Mouse (Mus musculus) liver, embryonic 12.5 days (tissue): ENCODE measurements around the gene Ocln. TPM values are rescaled to one million over a fixed set of nuclear protein-coding genes. Genes with fewer than 3 reads are reported as not detected.

ENCODE experiments used
- ATAC-seq: fragments of 200-750 bp; cut with Nextera tagmentation; 2 replicates; pipeline ENCODE4 v1.8.0; 2017; ENCODE audit warnings: moderate number of reproducible peaks, mild to moderate bottlenecking, moderate library complexity
- H3K27ac ChIP-seq: fragments of 300-500 bp; sonication (generic); 2 replicates; pipeline ENCODE4 v1.5.1; 2016; ENCODE audit warnings: mild to moderate bottlenecking
- H3K27me3 ChIP-seq: fragments of 300-500 bp; sonication (generic); replicated peaks from 2 replicates; pipeline ENCODE4 v1.6.1; 2016; ENCODE audit warnings: mild to moderate bottlenecking, moderate library complexity
- H3K36me3 ChIP-seq: fragments of 300-500 bp; sonication (generic); 2 replicates; pipeline ENCODE4 v1.6.1; 2016; ENCODE audit warnings: mild to moderate bottlenecking, moderate library complexity
- H3K4me1 ChIP-seq: fragments of 300-500 bp; sonication (generic); 2 replicates; pipeline ENCODE4 v1.6.1; 2016
- H3K4me2 ChIP-seq: fragments of 300-500 bp; sonication (generic); 2 replicates; pipeline ENCODE4 v1.6.1; 2016; ENCODE audit warnings: mild to moderate bottlenecking, moderate library complexity
- H3K4me3 ChIP-seq: fragments of 300-500 bp; sonication (generic); 2 replicates; pipeline ENCODE4 v1.5.1; 2016; ENCODE audit warnings: mild to moderate bottlenecking, moderate library complexity
- H3K9ac ChIP-seq: fragments of 300-500 bp; sonication (generic); 2 replicates; pipeline ENCODE4 v1.6.1; 2016; ENCODE audit warnings: mild to moderate bottlenecking, moderate library complexity
- H3K9me3 ChIP-seq: fragments of 300-500 bp; sonication (generic); replicated peaks from 2 replicates; pipeline ENCODE4 v1.6.1; 2016; ENCODE audit warnings: mild to moderate bottlenecking, moderate library complexity
- WGBS: fragments of 180-500 bp; shearing (Covaris S2); methylation state at CpG from one replicate; pipeline ENCODE4 v1.1.7; 2016; ENCODE audit not compliant: insufficient replicate concordance; 5-methylcytosine and 5-hydroxymethylcytosine counted together
- polyA plus RNA-seq: library from polyadenylated mRNA; unstranded; fragments of >200 nt; fragmentation: Nextera tagmentation; extraction: Ambion mirVana; gene quantifications from 2 replicates; pipeline ENCODE4 v1.2.1, GENCODE M21; 2016

The Ocln gene
- polyA plus RNA-seq, 1 experiment from 2014 or later, result 6.9 TPM

GRCm38 (mm10) chr13:100575950-100576349, 23.4 kb upstream of the Ocln start:
- no peak overlapping the region for H3K9ac ChIP-seq
- ATAC-seq, result peak; percentile 53
- H3K4me1 ChIP-seq, result peaks cover 10% of the 10 kb centered on the region; the same call in 1 of the 2 replicates
- H3K9me3 ChIP-seq, result no peaks in the 10 kb centered on the region
- no peaks in the 10 kb centered on the region for H3K27me3 ChIP-seq
- no peak overlapping the region for H3K27ac ChIP-seq
- 22% methylated on average over 2 of the region's 2 CpGs for WGBS
- H3K36me3 ChIP-seq, result no peaks in the 10 kb centered on the region
- H3K4me3 ChIP-seq, result no peak overlapping the region
- no peak overlapping the region for H3K4me2 ChIP-seq

GRCm38 (mm10) chr13:100570713-100571112, 18.2 kb upstream of the Ocln start:
- Histone ChIP-seq H3K27me3 (no peaks in the 10 kb centered on the region), H3K4me3 (no peak overlapping the region), H3K27ac (no peak overlapping the region), H3K36me3 (no peaks in the 10 kb centered on the region), H3K4me2 (no peak overlapping the region), H3K9me3 (no peaks in the 10 kb centered on the region), H3K9ac (no peak overlapping the region), H3K4me1 (peaks cover 4% of the 10 kb centered on the region; the same call in 1 of the 2 replicates)
- no peak for ATAC-seq
- WGBS, result 23% methylated on average over 2 of the region's 2 CpGs

DNA sequence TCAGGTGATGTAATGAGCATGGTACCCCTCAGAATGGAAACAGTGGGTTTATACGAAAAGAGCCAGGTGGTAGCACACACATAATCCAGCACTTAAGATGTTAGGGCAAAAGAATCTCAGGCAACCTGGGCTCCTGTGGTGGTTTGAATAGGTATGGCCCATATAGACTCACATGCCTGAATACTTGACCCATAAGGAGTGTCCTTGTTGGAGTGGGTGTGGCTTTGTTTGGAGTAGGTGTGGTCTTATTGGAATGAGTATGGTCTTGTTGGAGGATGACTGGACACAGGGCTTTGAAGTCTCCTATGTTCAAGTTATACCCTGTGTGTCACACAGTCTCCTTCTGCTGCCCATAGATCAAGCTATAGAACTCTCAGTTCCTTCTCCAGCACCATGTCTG, 15.8 kb upstream of the Ocln start:
- Histone ChIP-seq H3K4me2 (no peak overlapping the region), H3K4me1 (no peaks in the 10 kb centered on the region), H3K36me3 (no peaks in the 10 kb centered on the region), H3K9me3 (no peaks in the 10 kb centered on the region), H3K4me3 (no peak overlapping the region), H3K27ac (no peak overlapping the region), H3K27me3 (no peaks in the 10 kb centered on the region), H3K9ac (no peak overlapping the region)
- 85% methylated on average over 1 of the region's 1 CpGs for WGBS
- 0 out of 2 replicates have a peak, but pooled peaks have one; percentile 15 for ATAC-seq

- Histone ChIP-seq H3K9ac (no peak overlapping the region), H3K4me3 (no peak overlapping the region), H3K9me3 (no peaks in the 10 kb centered on the region), H3K27me3 (peaks cover 6% of the 10 kb centered on the region), H3K36me3 (no peaks in the 10 kb centered on the region), H3K4me1 (no peaks in the 10 kb centered on the region), H3K4me2 (no peak overlapping the region), H3K27ac (no peak overlapping the region)
- 63% methylated on average over 9 of the region's 9 CpGs for WGBS
- no peak for ATAC-seq
Observed at GRCm38 (mm10) chr13:100559449-100559848, 6.9 kb upstream of the Ocln start.

DNA sequence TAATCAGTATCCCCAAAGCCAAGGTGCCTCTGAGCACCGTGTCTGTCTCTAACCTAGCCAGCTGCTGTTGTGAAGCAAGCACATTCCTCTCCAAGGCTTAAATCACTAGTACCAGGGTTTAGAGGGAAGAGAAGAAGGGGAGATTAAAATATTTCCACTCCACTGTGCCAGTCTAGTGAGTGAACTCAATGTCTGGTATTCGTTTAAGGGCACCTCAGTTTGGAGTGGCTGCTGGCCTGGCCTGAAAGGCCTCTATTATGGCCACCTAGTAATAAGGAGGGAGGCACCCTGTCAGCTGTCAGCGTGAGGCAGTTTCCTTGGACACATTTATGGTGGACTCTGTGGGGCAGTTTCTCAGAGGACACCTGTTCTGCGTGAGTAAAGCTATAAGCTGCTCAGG, 4.5 kb upstream of the Ocln start:
- H3K9ac ChIP-seq, result no peak overlapping the region
- no peak for ATAC-seq
- no peak overlapping the region for H3K4me2 ChIP-seq
- H3K27ac ChIP-seq, result no peak overlapping the region
- H3K36me3 ChIP-seq, result no peaks in the 10 kb centered on the region
- H3K27me3 ChIP-seq, result peaks cover 29% of the 10 kb centered on the region
- H3K4me1 ChIP-seq, result peaks cover 6% of the 10 kb centered on the region
- 60% methylated on average over 4 of the region's 4 CpGs for WGBS
- H3K4me3 ChIP-seq, result no peak overlapping the region
- H3K9me3 ChIP-seq, result no peaks in the 10 kb centered on the region

DNA sequence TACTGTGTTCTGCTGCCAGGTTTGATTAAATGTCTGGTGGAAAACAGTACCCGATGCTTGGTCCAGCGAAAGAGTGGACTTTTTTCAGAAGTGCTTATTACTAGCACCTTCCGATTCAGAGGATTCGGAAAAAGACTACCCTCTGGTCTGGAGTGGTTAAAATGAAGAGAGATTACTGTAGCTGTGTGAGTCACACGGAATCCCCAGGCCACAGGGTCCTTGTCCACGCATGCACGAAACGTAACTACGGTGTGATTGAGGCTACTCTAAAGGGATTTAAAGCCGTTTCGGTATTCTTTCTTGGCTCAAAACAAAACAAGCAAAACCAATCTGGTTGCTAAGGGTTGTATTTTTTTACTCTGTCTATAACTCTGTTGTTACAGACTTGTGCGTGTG, 522 bp upstream of the Ocln start:
- H3K9me3 ChIP-seq, result no peaks in the 10 kb centered on the region
- H3K4me1 ChIP-seq, result peaks cover 11% of the 10 kb centered on the region
- no peak overlapping the region for H3K9ac ChIP-seq
- peak overlapping the region; percentile 74 for H3K4me2 ChIP-seq
- peaks cover 58% of the 10 kb centered on the region for H3K27me3 ChIP-seq
- H3K4me3 ChIP-seq, result peak overlapping the region; percentile 60
- ATAC-seq, result no peak
- no peaks in the 10 kb centered on the region for H3K36me3 ChIP-seq
- no peak overlapping the region for H3K27ac ChIP-seq
- 10% methylated on average over 12 of the region's 12 CpGs for WGBS

- ATAC-seq, result peak; percentile 25; the same call in 1 of the 2 replicates
- no peak overlapping the region for H3K27ac ChIP-seq
- H3K36me3 ChIP-seq, result no peaks in the 10 kb centered on the region
- H3K4me2 ChIP-seq, result peak overlapping the region; percentile 74
- peak overlapping the region; percentile 56 for H3K9ac ChIP-seq
- under 1% methylated on average over 35 of the region's 35 CpGs for WGBS
- peaks cover 11% of the 10 kb centered on the region for H3K4me1 ChIP-seq
- H3K27me3 ChIP-seq, result peaks cover 60% of the 10 kb centered on the region
- no peaks in the 10 kb centered on the region for H3K9me3 ChIP-seq
- H3K4me3 ChIP-seq, result peak overlapping the region; percentile 60
Observed at GRCm38 (mm10) chr13:100552009-100552368, 529 bp downstream of the Ocln start.

DNA sequence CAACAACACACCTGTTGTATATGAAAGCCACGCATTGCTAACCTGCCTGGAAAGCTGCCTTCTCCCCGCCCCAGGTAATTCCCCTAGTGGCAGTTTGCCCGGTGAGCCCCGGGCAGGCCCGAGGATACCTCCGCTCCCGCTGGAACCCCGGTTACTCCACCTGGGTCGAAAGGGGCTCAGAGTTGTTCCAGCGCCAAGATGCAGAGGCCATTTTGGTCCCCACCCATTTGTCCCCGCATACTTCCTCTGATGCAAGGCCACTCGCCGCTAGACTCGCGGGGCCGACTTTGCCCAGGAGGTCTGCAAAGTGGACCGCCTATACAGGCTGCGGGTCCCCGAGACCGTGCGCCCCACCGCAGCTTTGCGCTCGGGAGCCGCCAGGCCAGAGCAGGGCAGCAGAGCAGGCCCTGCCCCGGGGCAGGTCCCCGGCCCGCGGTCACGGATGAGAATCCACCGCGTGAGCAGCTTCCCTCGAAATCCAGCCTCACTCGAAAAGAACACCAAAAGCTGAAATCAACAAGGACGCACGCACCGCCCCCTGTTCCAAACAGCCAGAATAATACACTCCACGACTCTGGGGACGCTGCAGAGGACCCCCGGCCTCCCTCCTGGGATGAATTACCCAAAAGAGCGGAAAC, 1.0 kb downstream of the Ocln start:
- ATAC-seq, result 0 out of 2 replicates have a peak, but pooled peaks have one; percentile 31
- Histone ChIP-seq H3K4me2 (peak overlapping the region; percentile 74), H3K36me3 (no peaks in the 10 kb centered on the region), H3K4me1 (peaks cover 11% of the 10 kb centered on the region), H3K9ac (peak overlapping the region; percentile 56), H3K27me3 (peaks cover 60% of the 10 kb centered on the region), H3K9me3 (no peaks in the 10 kb centered on the region), H3K27ac (no peak overlapping the region), H3K4me3 (peak overlapping the region; percentile 60)
- WGBS, result 2% methylated on average over 38 of the region's 41 CpGs

GRCm38 (mm10) chr13:100547269-100547668, 5.2 kb downstream of the Ocln start:
- no peak for ATAC-seq
- peaks cover 34% of the 10 kb centered on the region for H3K27me3 ChIP-seq
- no peak overlapping the region for H3K9ac ChIP-seq
- no peak overlapping the region for H3K27ac ChIP-seq
- 67% methylated on average over 5 of the region's 5 CpGs for WGBS
- peaks cover 6% of the 10 kb centered on the region for H3K4me1 ChIP-seq
- no peaks in the 10 kb centered on the region for H3K9me3 ChIP-seq
- H3K4me3 ChIP-seq, result no peak overlapping the region
- no peaks in the 10 kb centered on the region for H3K36me3 ChIP-seq
- no peak overlapping the region for H3K4me2 ChIP-seq

GRCm38 (mm10) chr13:100545510-100545909, 7.0 kb downstream of the Ocln start:
- Histone ChIP-seq H3K9me3 (no peaks in the 10 kb centered on the region), H3K4me3 (no peak overlapping the region), H3K4me2 (no peak overlapping the region), H3K4me1 (no peaks in the 10 kb centered on the region; the same call in 1 of the 2 replicates), H3K27me3 (peaks cover 16% of the 10 kb centered on the region), H3K27ac (no peak overlapping the region), H3K36me3 (no peaks in the 10 kb centered on the region), H3K9ac (no peak overlapping the region)
- 58% methylated on average over 3 of the region's 3 CpGs for WGBS
- no peak for ATAC-seq

DNA sequence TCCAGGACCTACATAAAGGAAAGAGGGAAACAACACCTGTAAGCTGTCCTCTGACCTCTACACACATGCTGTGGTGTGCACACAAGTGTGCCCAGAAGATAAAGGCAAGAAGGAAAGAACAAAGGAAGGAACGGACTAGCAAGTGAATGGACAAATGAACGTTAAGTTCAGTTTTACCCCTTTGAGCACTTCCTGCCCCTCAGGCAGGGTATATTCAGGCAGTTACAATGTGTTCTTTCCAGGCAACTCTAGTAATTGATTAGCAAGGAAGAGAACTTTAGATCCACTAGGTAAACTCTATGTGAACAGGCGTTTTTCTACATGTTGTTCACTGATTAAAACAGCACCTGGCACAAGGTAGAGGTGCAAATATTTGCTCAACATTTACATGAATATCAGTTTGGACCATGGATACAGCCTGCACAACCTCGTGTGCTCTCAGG, 8.3 kb downstream of the Ocln start:
- no peak overlapping the region for H3K4me2 ChIP-seq
- 36% methylated on average over 4 of the region's 4 CpGs for WGBS
- no peaks in the 10 kb centered on the region; the same call in 1 of the 2 replicates for H3K4me1 ChIP-seq
- no peak overlapping the region for H3K27ac ChIP-seq
- H3K4me3 ChIP-seq, result no peak overlapping the region
- H3K9me3 ChIP-seq, result no peaks in the 10 kb centered on the region
- ATAC-seq, result peak; percentile 57
- H3K36me3 ChIP-seq, result no peaks in the 10 kb centered on the region
- no peak overlapping the region for H3K9ac ChIP-seq
- peaks cover 4% of the 10 kb centered on the region; the same call in 1 of the 2 replicates for H3K27me3 ChIP-seq

DNA sequence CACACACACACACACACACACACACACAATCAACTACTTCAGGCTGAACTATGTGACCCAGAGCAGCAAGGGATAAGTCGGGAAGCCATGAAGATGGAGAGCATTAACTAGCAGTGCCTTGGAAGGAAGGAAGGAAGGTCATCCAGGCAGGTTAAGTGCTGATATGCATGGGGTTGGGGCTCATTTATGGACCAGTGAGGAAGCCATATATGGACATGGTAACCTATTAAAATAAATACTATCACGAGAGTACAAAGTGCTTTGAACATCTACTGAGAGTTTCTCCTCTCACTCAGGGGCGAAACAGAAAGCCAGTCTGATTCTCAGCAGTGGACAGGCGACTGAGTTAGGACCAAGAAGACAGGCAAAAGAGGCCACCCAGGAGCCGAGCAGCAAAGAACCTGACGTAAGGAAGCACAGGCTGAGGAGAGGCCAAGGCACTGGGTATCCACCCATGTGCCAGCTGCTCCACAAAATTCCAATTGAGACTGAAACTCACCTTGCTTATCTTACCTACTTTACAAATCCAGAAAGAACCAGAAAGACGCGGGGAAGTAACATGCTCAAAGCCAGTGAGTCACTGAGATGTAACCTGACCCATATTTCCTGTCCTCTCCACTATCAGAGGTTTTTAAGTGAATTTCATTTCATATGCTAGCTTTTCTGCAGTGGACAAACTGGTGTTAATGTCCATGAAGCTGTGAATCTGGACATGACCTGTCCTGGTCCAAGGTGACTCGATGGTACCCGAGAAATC, 9.3 kb downstream of the Ocln start:
- no peak overlapping the region for H3K27ac ChIP-seq
- 62% methylated on average over 10 of the region's 10 CpGs for WGBS
- H3K9ac ChIP-seq, result no peak overlapping the region
- H3K27me3 ChIP-seq, result 0 out of 2 replicates have a peak, but pooled peaks cover 2% of the 10 kb centered on the region
- peak; percentile 21; the same call in 1 of the 2 replicates for ATAC-seq
- H3K4me1 ChIP-seq, result no peaks in the 10 kb centered on the region; the same call in 1 of the 2 replicates
- no peaks in the 10 kb centered on the region for H3K36me3 ChIP-seq
- H3K9me3 ChIP-seq, result no peaks in the 10 kb centered on the region
- H3K4me2 ChIP-seq, result no peak overlapping the region
- no peak overlapping the region for H3K4me3 ChIP-seq
